Mouse (Mus musculus): ENCODE data around the gene Ephb3. TPM values are rescaled to one million over a fixed set of nuclear protein-coding genes. Genes with fewer than 3 reads are reported as not detected.
"Not testable (repeated sequence)": the region's sequence is repeated elsewhere in the genome, so short reads cannot be mapped to it uniquely, and the experiment has no call there.

Gene Ephb3
- total RNA-seq (2017): not detected in 3 replicates

GRCm38 (mm10) chr16:21204367-21205092 lies at the start of gene Ephb3:
Ephb3 (plus strand) TSS chr16:21204755.
- peak; percentile 52 for ATAC-seq (replicated peaks; ENCODE audit: insufficient number of reproducible peaks, low FRiP score, low TSS enrichment, poor library complexity, severe bottlenecking)

- ATAC-seq (replicated peaks; ENCODE audit: insufficient number of reproducible peaks, low FRiP score, low TSS enrichment, poor library complexity, severe bottlenecking): not testable (repeated sequence)
Observed at GRCm38 (mm10) chr16:21156261-21156660, 48.3 kb upstream of the Ephb3 start.

GRCm38 (mm10) chr16:21159226-21159625 lies 45.3 kb upstream of the Ephb3 start:
- not testable (repeated sequence) for ATAC-seq (replicated peaks; ENCODE audit: insufficient number of reproducible peaks, low FRiP score, low TSS enrichment, poor library complexity, severe bottlenecking)

GRCm38 (mm10) chr16:21163423-21163822 lies 41.1 kb upstream of the Ephb3 start:
- not testable (repeated sequence) for ATAC-seq (replicated peaks; ENCODE audit: insufficient number of reproducible peaks, low FRiP score, low TSS enrichment, poor library complexity, severe bottlenecking)

- ATAC-seq (replicated peaks; ENCODE audit: insufficient number of reproducible peaks, low FRiP score, low TSS enrichment, poor library complexity, severe bottlenecking): 0 out of 2 replicates have a peak, but pooled peaks have one; percentile 47
Observed at GRCm38 (mm10) chr16:21165343-21166220, 39.0 kb upstream of the Ephb3 start.

- no peak for ATAC-seq (replicated peaks; ENCODE audit: insufficient number of reproducible peaks, low FRiP score, low TSS enrichment, poor library complexity, severe bottlenecking)
Observed at GRCm38 (mm10) chr16:21168730-21169129, 35.8 kb upstream of the Ephb3 start.

- ATAC-seq (replicated peaks; ENCODE audit: insufficient number of reproducible peaks, low FRiP score, low TSS enrichment, poor library complexity, severe bottlenecking): no peak
Observed at GRCm38 (mm10) chr16:21175236-21175635, 29.3 kb upstream of the Ephb3 start.

GRCm38 (mm10) chr16:21182108-21182507 lies 22.4 kb upstream of the Ephb3 start:
- ATAC-seq (replicated peaks; ENCODE audit: insufficient number of reproducible peaks, low FRiP score, low TSS enrichment, poor library complexity, severe bottlenecking): no peak

GRCm38 (mm10) chr16:21184697-21185096 lies 19.9 kb upstream of the Ephb3 start:
- ATAC-seq (replicated peaks; ENCODE audit: insufficient number of reproducible peaks, low FRiP score, low TSS enrichment, poor library complexity, severe bottlenecking): no peak

- ATAC-seq (replicated peaks; ENCODE audit: insufficient number of reproducible peaks, low FRiP score, low TSS enrichment, poor library complexity, severe bottlenecking): no peak
Observed at GRCm38 (mm10) chr16:21187568-21187967, 17.0 kb upstream of the Ephb3 start.

- no peak for ATAC-seq (replicated peaks; ENCODE audit: insufficient number of reproducible peaks, low FRiP score, low TSS enrichment, poor library complexity, severe bottlenecking)
Observed at GRCm38 (mm10) chr16:21188345-21188744, 16.2 kb upstream of the Ephb3 start.

- no peak for ATAC-seq (replicated peaks; ENCODE audit: insufficient number of reproducible peaks, low FRiP score, low TSS enrichment, poor library complexity, severe bottlenecking)
Observed at GRCm38 (mm10) chr16:21191569-21191968, 13.0 kb upstream of the Ephb3 start.

- ATAC-seq (replicated peaks; ENCODE audit: insufficient number of reproducible peaks, low FRiP score, low TSS enrichment, poor library complexity, severe bottlenecking): no peak
Observed at GRCm38 (mm10) chr16:21192509-21193354, 11.8 kb upstream of the Ephb3 start.

- ATAC-seq (replicated peaks; ENCODE audit: insufficient number of reproducible peaks, low FRiP score, low TSS enrichment, poor library complexity, severe bottlenecking): no peak
Observed at GRCm38 (mm10) chr16:21194182-21194581, 10.4 kb upstream of the Ephb3 start.

- no peak for ATAC-seq (replicated peaks; ENCODE audit: insufficient number of reproducible peaks, low FRiP score, low TSS enrichment, poor library complexity, severe bottlenecking)
Observed at GRCm38 (mm10) chr16:21195260-21195866, 9.2 kb upstream of the Ephb3 start.

GRCm38 (mm10) chr16:21196576-21196975 lies 8.0 kb upstream of the Ephb3 start:
- ATAC-seq (replicated peaks; ENCODE audit: insufficient number of reproducible peaks, low FRiP score, low TSS enrichment, poor library complexity, severe bottlenecking): no peak

GRCm38 (mm10) chr16:21197542-21197941 lies 7.0 kb upstream of the Ephb3 start:
- no peak for ATAC-seq (replicated peaks; ENCODE audit: insufficient number of reproducible peaks, low FRiP score, low TSS enrichment, poor library complexity, severe bottlenecking)

GRCm38 (mm10) chr16:21198006-21198405 lies 6.5 kb upstream of the Ephb3 start:
- no peak for ATAC-seq (replicated peaks; ENCODE audit: insufficient number of reproducible peaks, low FRiP score, low TSS enrichment, poor library complexity, severe bottlenecking)

Measured in monocyte, adult 5-6 weeks (primary cell).